Mouse (Mus musculus) liver, adult 2 months (tissue): Measurements from ENCODE around the gene Dock9. TPM values are rescaled to one million over a fixed set of nuclear protein-coding genes. Genes with fewer than 3 reads are reported as not detected.

Experiments used
- DNase-seq: peaks from one replicate; pipeline ENCODE4 v3.0.0-alpha.2; 2011; ENCODE audit warnings: low read depth, low spot score; ENCODE audit errors: extremely low read depth
- H3K27ac ChIP-seq: fragments of 200-500 bp; replicated peaks from 2 replicates; pipeline ENCODE4 v1.5.1; 2012; ENCODE audit warnings: low read depth, mild to moderate bottlenecking, control low read depth, inconsistent platforms, low read length; ENCODE audit not compliant: insufficient read depth
- H3K27me3 ChIP-seq: fragments of 200-500 bp; 2 replicates; pipeline ENCODE4 v1.6.1; 2012; ENCODE audit warnings: mild to moderate bottlenecking, moderate library complexity, low read length, inconsistent platforms; ENCODE audit not compliant: control insufficient read depth, insufficient read depth
- H3K36me3 ChIP-seq: fragments of 200-500 bp; 2 replicates; pipeline ENCODE4 v1.6.1; 2012; ENCODE audit warnings: low read length, inconsistent platforms; ENCODE audit not compliant: control insufficient read depth, insufficient read depth
- H3K4me1 ChIP-seq: fragments of 200-500 bp; 2 replicates; pipeline ENCODE4 v1.6.1; 2011; ENCODE audit warnings: low read length; ENCODE audit not compliant: control insufficient read depth, insufficient read depth
- H3K4me3 ChIP-seq: fragments of 200-500 bp; 2 replicates; pipeline ENCODE4 v1.5.1; 2011; ENCODE audit warnings: low read depth, mild to moderate bottlenecking, control low read depth, low read length, moderate library complexity; ENCODE audit not compliant: insufficient read depth
- H3K79me2 ChIP-seq: fragments of 200-500 bp; 2 replicates; pipeline ENCODE4 v1.6.1; 2012; ENCODE audit warnings: inconsistent platforms, mild to moderate bottlenecking, low read length, moderate library complexity; ENCODE audit not compliant: control insufficient read depth, insufficient read depth
- H3K9ac ChIP-seq: fragments of 200-500 bp; 2 replicates; pipeline ENCODE4 v1.6.1; 2012; ENCODE audit warnings: low read depth, mild to moderate bottlenecking, control low read depth, inconsistent platforms, low read length
- CTCF ChIP-seq: fragments of 200-500 bp; IDR thresholded peaks from 2 replicates; pipeline ENCODE4 v1.5.1; 2011; ENCODE audit warnings: low read depth, low read length, control low read depth
- POLR2A ChIP-seq: fragments of 200-500 bp; IDR thresholded peaks from 2 replicates; pipeline ENCODE4 v1.6.1; 2011; ENCODE audit warnings: low read length, control low read depth; ENCODE audit not compliant: insufficient read depth; ENCODE audit errors: extremely low read depth
- WGBS: fragments of 180-500 bp; shearing (Covaris S2); methylation state at CpG from one replicate; pipeline ENCODE4 v1.1.7; 2018; 5-methylcytosine and 5-hydroxymethylcytosine counted together
- polyA plus RNA-seq: library from polyadenylated mRNA; depleted of rRNA; stranded (reverse); fragments of >200 nt; gene quantifications from 2 replicates; pipeline ENCODE4 v1.2.3, GENCODE M21; 2012
- total RNA-seq: library from RNA; depleted of rRNA; stranded (reverse); fragments of >200 nt; gene quantifications from 2 replicates; pipeline ENCODE4 v1.2.3, GENCODE M21; 2014

Gene Dock9
- total and polyA plus RNA-seq, 2 experiments, result 3.8 to 11.4 TPM

DNA sequence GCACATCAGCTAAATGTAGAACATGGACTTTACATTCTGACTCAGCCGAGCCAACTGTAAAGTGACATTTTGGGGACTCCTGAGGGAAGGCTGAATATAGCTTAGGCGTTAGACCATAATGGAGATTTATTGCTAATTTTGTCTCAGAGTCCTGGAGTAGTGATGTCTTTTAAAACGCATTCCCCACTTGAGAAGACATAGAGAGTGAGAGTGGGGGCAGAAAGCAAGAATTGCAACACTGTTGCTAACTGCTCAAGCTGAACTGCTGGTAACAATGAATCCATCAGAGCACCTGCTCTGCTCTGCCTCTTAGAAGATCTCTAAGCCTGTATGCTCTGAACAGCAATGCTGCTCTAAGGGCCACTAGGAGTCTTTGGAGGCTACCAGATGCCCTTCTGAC is 184.1 kb downstream of the Dock9 start:
- DNase-seq, result no peak
- TF ChIP-seq CTCF (no peak), POLR2A (no peak)
- no peaks in the 10 kb centered on the region for H3K79me2 ChIP-seq
- H3K4me1 ChIP-seq, result no peaks in the 10 kb centered on the region
- no peaks in the 10 kb centered on the region for H3K27me3 ChIP-seq
- H3K4me3 ChIP-seq, result no peak overlapping the region
- peaks cover 3% of the 10 kb centered on the region; the same call in 1 of the 2 replicates for H3K36me3 ChIP-seq
- no peak overlapping the region for H3K9ac ChIP-seq
- no peak overlapping the region for H3K27ac ChIP-seq
- 98% methylated on average over 3 of the region's 3 CpGs for WGBS

DNA sequence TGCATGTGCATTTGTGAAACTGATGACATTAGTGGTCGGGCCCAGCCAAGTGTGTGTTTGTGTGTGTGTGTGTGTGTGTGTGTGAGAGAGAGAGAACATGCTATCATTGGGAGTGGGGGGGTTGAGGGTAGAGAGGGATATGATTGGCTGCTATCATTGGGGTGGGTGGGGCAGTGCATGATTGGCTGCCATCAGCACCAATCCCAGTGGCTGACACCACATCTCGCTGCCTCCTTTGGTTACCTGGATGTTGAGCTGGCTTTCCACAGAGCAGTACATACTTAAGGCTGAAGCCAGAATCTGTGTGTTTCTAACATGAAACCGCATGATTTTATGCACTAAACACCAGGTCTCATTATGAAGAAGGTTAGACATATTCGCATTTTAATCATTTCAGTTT is 184.7 kb downstream of the Dock9 start:
- TF ChIP-seq CTCF (no peak), POLR2A (no peak)
- peaks cover 3% of the 10 kb centered on the region; the same call in 1 of the 2 replicates for H3K36me3 ChIP-seq
- no peak for DNase-seq
- no peak overlapping the region for H3K9ac ChIP-seq
- no peaks in the 10 kb centered on the region for H3K4me1 ChIP-seq
- no peak overlapping the region for H3K27ac ChIP-seq
- H3K79me2 ChIP-seq, result no peaks in the 10 kb centered on the region
- no peak overlapping the region for H3K4me3 ChIP-seq
- WGBS, result 97% methylated on average over 4 of the region's 4 CpGs
- no peaks in the 10 kb centered on the region for H3K27me3 ChIP-seq

DNA sequence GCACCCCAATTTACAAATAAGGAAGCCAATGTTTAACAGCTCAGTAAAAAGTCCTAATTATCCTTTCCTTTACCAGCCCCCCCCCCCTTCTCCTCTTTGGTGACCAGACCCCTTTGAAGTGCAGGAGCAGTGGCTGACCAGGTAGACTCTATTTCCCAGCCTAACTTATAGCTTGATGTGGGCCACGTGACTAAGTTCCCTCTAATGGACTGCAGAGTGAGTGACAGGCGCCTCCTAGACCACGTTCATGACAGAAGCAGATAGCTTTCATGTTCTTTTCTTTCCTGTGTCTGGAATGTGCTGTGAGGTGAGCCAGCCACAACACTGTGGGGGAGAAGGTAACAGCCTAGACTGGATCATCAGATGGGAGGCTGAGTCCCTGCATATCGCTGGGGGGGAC is 186.1 kb downstream of the Dock9 start:
- WGBS, result 88% methylated on average over 4 of the region's 4 CpGs
- Histone ChIP-seq H3K27me3 (no peaks in the 10 kb centered on the region), H3K4me3 (no peak overlapping the region), H3K9ac (no peak overlapping the region), H3K27ac (no peak overlapping the region), H3K36me3 (peaks cover 3% of the 10 kb centered on the region; the same call in 1 of the 2 replicates), H3K79me2 (no peaks in the 10 kb centered on the region), H3K4me1 (no peaks in the 10 kb centered on the region)
- DNase-seq, result no peak
- TF ChIP-seq POLR2A (no peak), CTCF (no peak)

- Histone ChIP-seq H3K36me3 (peaks cover 3% of the 10 kb centered on the region; the same call in 1 of the 2 replicates), H3K27me3 (no peaks in the 10 kb centered on the region), H3K4me1 (no peaks in the 10 kb centered on the region), H3K79me2 (no peaks in the 10 kb centered on the region), H3K9ac (no peak overlapping the region), H3K27ac (no peak overlapping the region), H3K4me3 (no peak overlapping the region)
- TF ChIP-seq POLR2A, result no peak
- no peak for TF ChIP-seq CTCF
- no peak for DNase-seq
- 90% methylated on average over 4 of the region's 4 CpGs for WGBS
Measured at GRCm38 (mm10) chr14:121611098-121611497, 186.5 kb downstream of the Dock9 start.

DNA sequence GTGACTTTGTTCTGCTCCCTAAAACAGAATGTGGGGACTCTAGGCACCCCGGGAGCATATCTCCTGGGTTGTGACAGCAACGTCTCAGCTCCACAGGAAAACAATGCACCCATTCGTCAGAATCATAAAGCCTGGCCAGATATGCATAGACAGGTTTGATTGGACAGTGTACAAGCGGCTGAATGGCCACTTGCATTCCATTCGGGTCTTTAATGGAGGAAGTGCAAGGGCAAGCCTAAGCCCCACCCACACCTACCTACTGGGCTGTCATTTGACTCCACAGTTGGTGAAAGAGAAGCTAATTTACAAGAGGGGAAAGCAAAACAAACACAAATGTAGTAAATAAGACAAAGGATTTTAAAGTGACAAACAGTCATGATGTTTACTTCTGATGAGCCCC is 189.1 kb downstream of the Dock9 start:
- no peak for DNase-seq
- Histone ChIP-seq H3K27ac (no peak overlapping the region), H3K4me3 (no peak overlapping the region), H3K36me3 (peaks cover 12% of the 10 kb centered on the region), H3K79me2 (no peaks in the 10 kb centered on the region), H3K4me1 (no peaks in the 10 kb centered on the region), H3K27me3 (no peaks in the 10 kb centered on the region), H3K9ac (no peak overlapping the region)
- TF ChIP-seq CTCF, result no peak
- no peak for TF ChIP-seq POLR2A
- 78% methylated on average over 5 of the region's 5 CpGs for WGBS

GRCm38 (mm10) chr14:121606433-121606832 is 191.2 kb downstream of the Dock9 start:
- Histone ChIP-seq H3K9ac (no peak overlapping the region), H3K4me1 (no peaks in the 10 kb centered on the region), H3K27ac (no peak overlapping the region), H3K36me3 (peaks cover 13% of the 10 kb centered on the region), H3K79me2 (no peaks in the 10 kb centered on the region), H3K4me3 (no peak overlapping the region), H3K27me3 (no peaks in the 10 kb centered on the region)
- DNase-seq, result no peak
- 78% methylated on average over 7 of the region's 7 CpGs for WGBS
- TF ChIP-seq CTCF (no peak), POLR2A (no peak)
